Mouse (Mus musculus) stomach, embryonic 16.5 days (tissue): Measurements from ENCODE around the gene Pink1. TPM values are rescaled to one million over a fixed set of nuclear protein-coding genes. Genes with fewer than 3 reads are reported as not detected.
A peak's percentile ranks its signal among the peaks of the same experiment; 100 is the strongest.

Experiments used
- ATAC-seq: fragments of 200-750 bp; cut with Nextera tagmentation; 2 replicates; pipeline ENCODE4 v1.8.0; 2017; ENCODE audit warnings: moderate number of reproducible peaks, moderate TSS enrichment; ENCODE audit not compliant: insufficient read depth, low FRiP score
- H3K27ac ChIP-seq: fragments of 300-500 bp; sonication (generic); 2 replicates; pipeline ENCODE4 v1.5.1; 2014; ENCODE audit warnings: low read length
- H3K27me3 ChIP-seq: fragments of 300-500 bp; sonication (generic); 2 replicates; pipeline ENCODE4 v1.6.1; 2014; ENCODE audit warnings: low read length, control low read depth, mixed read lengths; ENCODE audit not compliant: control insufficient read depth, insufficient read depth
- H3K36me3 ChIP-seq: fragments of 300-500 bp; sonication (generic); 2 replicates; pipeline ENCODE4 v1.6.1; 2014; ENCODE audit warnings: low read length; ENCODE audit not compliant: control insufficient read depth, insufficient read depth
- H3K4me1 ChIP-seq: fragments of 300-500 bp; sonication (generic); 2 replicates; pipeline ENCODE4 v1.6.1; 2014; ENCODE audit warnings: low read length, control low read depth, mixed read lengths; ENCODE audit not compliant: control insufficient read depth, insufficient read depth
- H3K4me2 ChIP-seq: fragments of 300-500 bp; sonication (generic); 2 replicates; pipeline ENCODE4 v1.6.1; 2014; ENCODE audit warnings: low read depth, low read length, mixed read lengths
- H3K4me3 ChIP-seq: fragments of 300-500 bp; sonication (generic); replicated peaks from 2 replicates; pipeline ENCODE4 v1.5.1; 2014; ENCODE audit warnings: mild to moderate bottlenecking, low read length
- H3K9ac ChIP-seq: fragments of 300-500 bp; sonication (generic); 2 replicates; pipeline ENCODE4 v1.6.1; 2014; ENCODE audit warnings: low read length
- H3K9me3 ChIP-seq: fragments of 300-500 bp; sonication (generic); replicated peaks from 2 replicates; pipeline ENCODE4 v1.6.1; 2016; ENCODE audit warnings: low read length, control low read depth; ENCODE audit not compliant: control insufficient read depth
- WGBS: fragments of 180-500 bp; shearing (Covaris S2); extraction: QIAGEN DNeasy Blood & Tissue Kit; methylation state at CpG from one replicate; pipeline ENCODE4 v1.1.7; 2014; 5-methylcytosine and 5-hydroxymethylcytosine counted together
- microRNA-seq: library from miRNA; unstranded; fragments of <30 nt; microRNA quantifications from one replicate; pipeline ENCODE4, GENCODE M21; 2016
- polyA plus RNA-seq: library from polyadenylated mRNA; unstranded; fragments of >200 nt; fragmentation: Nextera tagmentation; extraction: Ambion mirVana; gene quantifications from 2 replicates; pipeline ENCODE4 v1.2.1, GENCODE M21; 2015

The Pink1 gene
- polyA plus RNA-seq, 1 experiment from 2014 or later, result 33.0 TPM

DNA sequence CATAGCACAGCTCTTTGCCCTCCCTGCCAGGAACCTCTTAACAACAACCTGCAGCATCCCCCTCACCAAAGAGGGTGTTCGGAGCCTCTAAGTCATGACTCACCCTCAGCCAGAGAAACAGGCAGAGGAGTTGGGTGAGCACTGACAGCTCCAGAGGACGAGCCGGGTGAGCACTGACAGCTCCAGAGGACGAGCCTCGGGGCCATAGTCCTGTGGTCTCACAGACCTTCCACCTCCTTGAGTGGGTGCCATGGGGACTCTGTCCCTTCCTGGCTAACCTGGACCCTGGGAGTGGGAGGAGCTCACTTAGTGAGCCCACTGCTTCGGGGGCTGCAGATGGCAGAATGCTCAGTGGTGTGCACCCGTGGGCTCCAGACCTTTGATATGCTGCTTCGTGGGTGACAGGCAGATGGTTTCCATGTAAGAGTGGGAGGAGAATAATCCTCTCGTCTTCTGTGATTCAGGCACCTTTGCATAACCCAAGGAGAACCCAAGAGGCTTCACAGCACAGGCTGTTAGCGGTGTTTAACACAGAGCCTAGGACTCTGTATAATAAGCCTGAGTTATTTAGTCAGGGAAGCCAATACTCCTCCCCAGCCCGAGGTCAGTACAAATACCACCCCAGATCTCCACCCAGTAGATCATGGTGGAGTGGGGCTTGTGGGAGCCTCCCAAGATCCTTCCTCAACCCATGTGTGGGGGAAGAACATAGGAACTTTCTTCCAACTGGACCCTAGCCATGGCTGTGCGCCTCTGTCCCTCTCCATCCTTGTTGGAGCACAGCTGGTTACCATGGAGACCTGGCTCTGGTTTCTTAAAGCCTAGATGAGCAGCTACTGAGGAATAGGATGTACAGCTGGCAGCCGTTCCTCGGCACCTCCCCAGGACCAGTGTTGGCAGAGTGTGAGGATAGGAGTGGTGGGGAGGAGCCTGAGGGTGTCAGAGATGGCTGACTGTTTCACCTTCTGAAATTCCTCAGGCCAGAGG, 53.8 kb downstream of the Pink1 start:
- H3K27me3 ChIP-seq, result no peaks in the 10 kb centered on the region
- H3K9me3 ChIP-seq, result no peaks in the 10 kb centered on the region
- H3K9ac ChIP-seq, result no peak overlapping the region
- no peak overlapping the region for H3K4me3 ChIP-seq
- no peak overlapping the region for H3K4me2 ChIP-seq
- peak; percentile 85 for ATAC-seq
- H3K4me1 ChIP-seq, result no peaks in the 10 kb centered on the region
- H3K36me3 ChIP-seq, result no peaks in the 10 kb centered on the region
- no peak overlapping the region for H3K27ac ChIP-seq
- 55% methylated on average over 14 of the region's 14 CpGs for WGBS

- H3K27ac ChIP-seq, result no peak overlapping the region
- no peak overlapping the region for H3K4me2 ChIP-seq
- no peaks in the 10 kb centered on the region for H3K36me3 ChIP-seq
- H3K27me3 ChIP-seq, result peaks cover 6% of the 10 kb centered on the region
- ATAC-seq, result no peak
- H3K9ac ChIP-seq, result no peak overlapping the region
- no peaks in the 10 kb centered on the region for H3K9me3 ChIP-seq
- 74% methylated on average over 10 of the region's 10 CpGs for WGBS
- H3K4me1 ChIP-seq, result no peaks in the 10 kb centered on the region
- H3K4me3 ChIP-seq, result no peak overlapping the region
These were observed 58.2 kb downstream of the Pink1 start for GRCm38 (mm10) chr4:138267869-138268268.

Small RNA genes within 50 kb of the gene (microRNA-seq; reads per million reads assigned to microRNA genes)
- not detected for gene Gm27646
- 0.83 reads per million for gene Mir7019

Other genes with a start within 250 kb of the Pink1 start
- 131 and 141 TPM in 2 replicates for gene Hp1bp3, start 110.0 kb downstream of the Pink1 start, polyA plus RNA-seq
- gene Sh2d5, start 75.9 kb downstream of the Pink1 start, polyA plus RNA-seq, result 0.46 and 0.82 TPM in 2 replicates
- 1.5 and 1.9 TPM in 2 replicates for gene Kif17, start 75.9 kb downstream of the Pink1 start, polyA plus RNA-seq
- gene Ddost, start 21.6 kb downstream of the Pink1 start, polyA plus RNA-seq, result 418 and 440 TPM in 2 replicates
- gene Cda, start 41.7 kb upstream of the Pink1 start, polyA plus RNA-seq, result 12.6 and 14.9 TPM in 2 replicates
- not detected in 2 replicates for gene Fam43b, start 70.2 kb upstream of the Pink1 start, polyA plus RNA-seq
- 18.6 and 22.2 TPM in 2 replicates for gene Mul1, start 108.4 kb upstream of the Pink1 start, polyA plus RNA-seq
- gene Camk2n1, start 128.0 kb upstream of the Pink1 start, polyA plus RNA-seq, result 2.8 and 3.2 TPM in 2 replicates